Mouse (Mus musculus) ES-E14 (cell line): ENCODE results near the gene Slmap. TPM values are rescaled to one million over a fixed set of nuclear protein-coding genes. Genes with fewer than 3 reads are reported as not detected.

Experiments
- DNase-seq: peaks from one replicate; pipeline ENCODE4 v3.0.0-alpha.2; 2013; ENCODE audit warnings: low read depth, low spot score
- H3K27ac ChIP-seq: 2 replicates; pipeline ENCODE4 v1.5.1; 2012; ENCODE audit warnings: low read depth, mild to moderate bottlenecking, low read length, moderate library complexity, mixed read lengths; ENCODE audit not compliant: poor library complexity, insufficient read depth, severe bottlenecking
- H3K36me3 ChIP-seq: 2 replicates; pipeline ENCODE4 v1.6.1; 2012; ENCODE audit warnings: mild to moderate bottlenecking, low read length, moderate library complexity, mixed read lengths; ENCODE audit not compliant: control insufficient read depth, poor library complexity, insufficient read depth, severe bottlenecking
- H3K4me1 ChIP-seq, 2 experiments: fragments of 150-350 bp in 1 of 2; sonication (generic) in 1 of 2; 2 replicates each; pipeline ENCODE4 v1.6.1; 2012; ENCODE audit warnings: low read length in 2 of 2, mild to moderate bottlenecking in 1 of 2, mixed read lengths in 1 of 2; ENCODE audit not compliant: control insufficient read depth in 2 of 2, insufficient read depth in 2 of 2, poor library complexity in 1 of 2
- H3K4me3 ChIP-seq, 2 experiments: fragments of 150-350 bp in 1 of 2; sonication (generic) in 1 of 2; 2 replicates each; pipeline ENCODE4 v1.5.1; 2012; ENCODE audit warnings: low read length in 2 of 2, low read depth in 1 of 2, mild to moderate bottlenecking in 1 of 2, mixed read lengths in 1 of 2; ENCODE audit not compliant: insufficient read depth in 1 of 2, poor library complexity in 1 of 2, severe bottlenecking in 1 of 2
- H3K9ac ChIP-seq: 2 replicates; pipeline ENCODE4 v1.6.1; 2012; ENCODE audit warnings: low read depth, mild to moderate bottlenecking, low read length, mixed read lengths; ENCODE audit not compliant: poor library complexity, insufficient read depth, severe bottlenecking
- H3K9me3 ChIP-seq: fragments of 150-350 bp; sonication (generic); 2 replicates; pipeline ENCODE4 v1.6.1; 2012; ENCODE audit warnings: low read depth, mild to moderate bottlenecking, low read length; ENCODE audit not compliant: control insufficient read depth, insufficient read depth
- CHD2 ChIP-seq: IDR thresholded peaks from 2 replicates; pipeline ENCODE4 v1.6.1; 2014; ENCODE audit warnings: mild to moderate bottlenecking, low read depth, low read length, inconsistent platforms
- HCFC1 ChIP-seq: IDR thresholded peaks from 2 replicates; pipeline ENCODE4 v1.6.1; 2012; ENCODE audit warnings: low read length, inconsistent platforms, borderline replicate concordance; ENCODE audit not compliant: insufficient read depth
- MAFK ChIP-seq: IDR thresholded peaks from 2 replicates; pipeline ENCODE4 v1.6.1; 2014; ENCODE audit warnings: mild to moderate bottlenecking, low read depth, low read length, inconsistent platforms; ENCODE audit not compliant: insufficient read depth
- ZC3H11A ChIP-seq: IDR thresholded peaks from 2 replicates; pipeline ENCODE4 v1.6.1; 2012; ENCODE audit warnings: low read depth, mild to moderate bottlenecking, inconsistent platforms, low read length, borderline replicate concordance
- ZNF384 ChIP-seq: IDR thresholded peaks from 2 replicates; pipeline ENCODE4 v1.6.1; 2012; ENCODE audit warnings: low read depth, low read length, inconsistent platforms
- in situ Hi-C, 2 experiments: fragments of 600-800 bp; cut with MboI; formaldehyde crosslinking; loops; one replicate each; pipeline ENCODE4 v1.15.1; 2025; ENCODE audit warnings: low sequenced_read_pairs in 2 of 2, inconsistent platforms in 1 of 2; ENCODE audit not compliant: unreplicated experiment in 2 of 2
- total RNA-seq: library from RNA; depleted of rRNA; stranded (reverse); fragments of 300-350 nt; gene quantifications from 2 replicates; pipeline ENCODE4 v1.2.3, GENCODE M21; 2012

Gene Slmap
- total RNA-seq, 1 experiment, result 45.2 TPM

DNA sequence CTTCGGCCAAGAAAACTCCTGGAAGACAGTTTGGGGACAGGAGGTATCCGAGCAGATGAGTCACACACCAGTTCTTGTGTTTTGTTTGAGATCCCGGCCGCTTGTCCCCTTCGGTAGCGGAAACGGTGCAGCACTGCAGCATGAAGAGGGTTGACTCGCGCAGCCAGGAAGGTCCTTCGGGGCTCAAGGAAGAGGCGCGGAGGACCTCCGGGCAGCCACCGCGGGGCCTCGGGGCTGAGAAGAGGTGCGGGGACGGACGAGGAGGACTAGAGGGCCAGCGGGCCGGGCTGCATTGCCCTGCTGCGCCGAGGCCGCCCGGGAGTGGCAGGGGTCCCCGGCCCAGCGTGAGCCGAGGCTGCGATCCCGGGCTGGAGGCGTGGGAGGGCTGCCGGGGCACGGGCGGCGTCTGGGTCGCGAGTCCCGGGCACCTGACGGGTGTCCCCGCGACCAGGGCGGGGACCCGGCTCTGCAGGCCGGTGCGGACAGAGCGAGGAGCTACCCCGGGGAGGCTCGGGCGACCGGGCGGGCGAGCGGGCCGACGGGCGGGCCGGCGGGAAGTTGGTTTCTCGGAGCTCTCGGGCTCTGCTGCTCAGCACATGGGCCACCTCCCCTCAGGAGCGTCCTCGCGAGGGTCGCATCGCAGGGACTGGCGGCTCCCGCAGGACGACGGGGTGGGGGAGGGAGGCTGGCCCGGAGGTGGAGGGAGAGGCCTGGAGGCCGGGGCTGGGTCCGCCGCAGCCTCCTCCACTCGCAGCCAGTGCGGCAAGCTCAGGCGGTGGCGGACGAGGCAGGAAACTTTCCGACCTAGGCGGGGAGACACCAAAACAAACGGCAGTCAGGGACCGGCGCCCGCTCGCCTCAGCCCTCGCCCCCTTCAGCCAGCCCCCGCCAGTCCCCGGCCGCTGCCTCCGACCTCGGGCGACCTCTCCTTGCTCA lies 642 bp downstream of the Slmap start:
- peak overlapping the region; percentile 85 for H3K27ac ChIP-seq
- TF ChIP-seq ZNF384 (no peak), ZC3H11A (no peak), MAFK (no peak), HCFC1 (no peak), CHD2 (peak; percentile 54; the same call in 1 of the 2 replicates)
- peaks cover 5% of the 10 kb centered on the region; the same call in 1 of the 2 replicates for H3K36me3 ChIP-seq
- no peaks in the 10 kb centered on the region for H3K9me3 ChIP-seq
- DNase-seq, result no peak
- in situ Hi-C loops, result loop anchor here in 1 of 2 experiments (10.0 kb wide), 1 partner anchor 61 kb away; no protein-coding TSS in a partner anchor
- H3K4me3 ChIP-seq, result peak overlapping the region; percentile 81 to 100
- peaks cover 0 to 8% of the 10 kb centered on the region in 2 experiments; a peak in 2 of 4 replicates for H3K4me1 ChIP-seq
- peak overlapping the region; percentile 99 for H3K9ac ChIP-seq

DNA sequence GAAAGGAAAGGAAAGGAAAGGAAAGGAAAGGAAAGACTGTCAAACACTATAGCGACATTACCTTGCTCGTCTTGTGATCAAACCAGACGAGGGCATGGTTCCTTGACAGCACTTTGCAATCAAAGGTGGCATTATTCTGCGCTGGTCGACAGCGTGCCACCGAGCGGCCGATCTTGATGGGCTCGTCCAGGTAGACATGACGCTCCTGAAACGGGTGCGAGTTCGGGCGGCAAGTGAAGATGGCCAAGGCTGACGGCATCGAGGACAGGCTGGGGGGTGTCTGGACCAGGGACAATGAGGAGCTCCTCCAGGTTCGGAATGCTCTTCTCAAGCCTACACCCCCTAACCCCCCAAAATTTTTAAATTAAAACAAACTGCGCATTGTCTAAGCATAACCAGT lies 1.5 kb downstream of the Slmap start:
- no peak for DNase-seq
- Histone ChIP-seq H3K4me3 (peak overlapping the region; percentile 81 to 100), H3K4me1 (peaks cover 0 to 8% of the 10 kb centered on the region in 2 experiments; a peak in 2 of 4 replicates), H3K9me3 (no peaks in the 10 kb centered on the region), H3K27ac (no peak overlapping the region), H3K9ac (peak overlapping the region; percentile 99; the same call in 1 of the 2 replicates), H3K36me3 (peaks cover 5% of the 10 kb centered on the region)
- TF ChIP-seq MAFK, result no peak
- TF ChIP-seq CHD2, result no peak
- TF ChIP-seq HCFC1, result no peak
- TF ChIP-seq ZNF384, result no peak
- TF ChIP-seq ZC3H11A, result no peak
- in situ Hi-C loops, result loop anchor here in 1 of 2 experiments (10.0 kb wide), 1 partner anchor 62 kb away; no protein-coding TSS in a partner anchor

GRCm38 (mm10) chr14:26532752-26533151 lies 2.0 kb downstream of the Slmap start:
- Histone ChIP-seq H3K9me3 (no peaks in the 10 kb centered on the region), H3K27ac (no peak overlapping the region), H3K9ac (no peak overlapping the region; the same call in 1 of the 2 replicates), H3K4me1 (peaks cover 4 to 9% of the 10 kb centered on the region in 2 experiments; a peak in 3 of 4 replicates), H3K36me3 (peaks cover 5% of the 10 kb centered on the region), H3K4me3 (peak overlapping the region; percentile 81 to 100; a peak in 3 of 4 replicates)
- TF ChIP-seq MAFK, result no peak
- TF ChIP-seq ZC3H11A, result no peak
- TF ChIP-seq HCFC1, result no peak
- no peak for TF ChIP-seq CHD2
- TF ChIP-seq ZNF384, result no peak
- no peak for DNase-seq
- in situ Hi-C loops, result loop anchor here in 1 of 2 experiments (10.0 kb wide), 1 partner anchor 62 kb away; no protein-coding TSS in a partner anchor

- peaks cover 5% of the 10 kb centered on the region for H3K36me3 ChIP-seq
- no peak overlapping the region for H3K4me3 ChIP-seq
- DNase-seq, result no peak
- H3K9me3 ChIP-seq, result no peaks in the 10 kb centered on the region
- H3K9ac ChIP-seq, result no peak overlapping the region
- in situ Hi-C loops, result loop anchor here in 1 of 2 experiments (10.0 kb wide), 1 partner anchor 63 kb away; no protein-coding TSS in a partner anchor
- H3K4me1 ChIP-seq, result peaks cover 4 to 10% of the 10 kb centered on the region in 2 experiments; a peak in 3 of 4 replicates
- H3K27ac ChIP-seq, result no peak overlapping the region
- no peak for TF ChIP-seq ZNF384
- no peak for TF ChIP-seq MAFK
- TF ChIP-seq ZC3H11A, result no peak
- TF ChIP-seq HCFC1, result no peak
- no peak for TF ChIP-seq CHD2
Measured at GRCm38 (mm10) chr14:26531410-26532313, 3.1 kb downstream of the Slmap start.
